Mouse (Mus musculus) heart, embryonic 10.5 days (tissue): ENCODE measurements around the gene Sv2c. TPM values are rescaled to one million over a fixed set of nuclear protein-coding genes. Genes with fewer than 3 reads are reported as not detected.

Experiments
- polyA plus RNA-seq: library from polyadenylated mRNA; unstranded; fragments of >200 nt; fragmentation: Nextera tagmentation; extraction: Ambion mirVana; gene quantifications from 2 replicates; pipeline ENCODE4 v1.2.1, GENCODE M21; 2016

The Sv2c gene
- polyA plus RNA-seq, 1 experiment from 2014 or later, result 0.29 TPM

Other genes with a start within 250 kb of the Sv2c start
- gene Iqgap2, start 240.7 kb downstream of the Sv2c start, polyA plus RNA-seq, result 6.2 and 7.8 TPM in 2 replicates
- 27.7 and 29.4 TPM in 2 replicates for gene Gm20075, start 51.2 kb downstream of the Sv2c start, polyA plus RNA-seq
- gene Gm17190, start 50.5 kb downstream of the Sv2c start, polyA plus RNA-seq, result not detected in 2 replicates